Mouse (Mus musculus) megakaryocyte-erythroid progenitor cell, adult 5 weeks (primary cell): ENCODE measurements around the gene Sez6l. TPM values are rescaled to one million over a fixed set of nuclear protein-coding genes. Genes with fewer than 3 reads are reported as not detected.

Source experiments
- polyA plus RNA-seq: library from polyadenylated mRNA; stranded (reverse); fragments of >175 nt; gene quantifications from 2 replicates; pipeline ENCODE4 v1.2.3, GENCODE M21; 2012

The Sez6l gene
- polyA plus RNA-seq: 0.01 TPM in 1 of 2 replicates, not detected in the other

GRCm38 (mm10) chr5:112576993-112577670, at the start of gene Sez6l:
Sez6l (minus strand) TSS chr5:112577185.

GRCm38 (mm10) chr5:112448747-112449440, 128.1 kb downstream of the Sez6l start, which contains the start of gene Gm6588:
Gm6588 (plus strand) TSS chr5:112449426.

GRCm38 (mm10) chr5:112394779-112395443, 182.1 kb downstream of the Sez6l start, which contains the start of gene Asphd2:
Asphd2 (minus strand) TSS chr5:112394866.

Other genes starting within 250 kb of the Sez6l start
- 21.9 and 24.3 TPM in 2 replicates for gene Srrd, start 234.1 kb downstream of the Sez6l start, polyA plus RNA-seq
- gene Hps4, start 234.1 kb downstream of the Sez6l start, polyA plus RNA-seq: 31.8 and 38.2 TPM in 2 replicates
- 0.04 TPM in 1 of 2 replicates, not detected in the other for gene Gm6583, start 221.2 kb downstream of the Sez6l start, polyA plus RNA-seq
- not detected in 2 replicates for gene Asphd2, start 182.3 kb downstream of the Sez6l start, polyA plus RNA-seq
- not detected in 2 replicates for gene Gm6588, start 127.8 kb downstream of the Sez6l start, polyA plus RNA-seq